Mouse (Mus musculus): ENCODE results near the gene Creld2. TPM values are rescaled to one million over a fixed set of nuclear protein-coding genes. Genes with fewer than 3 reads are reported as not detected.

Gene Creld2
- total and polyA plus RNA-seq, 3 experiments: 10.8 to 25.8 (median 12.3) TPM

GRCm38 (mm10) chr15:88862881-88863694, 43.6 kb downstream of the Creld2 start:
- Histone ChIP-seq H3K9me3 (replicated peaks) (peaks cover 30% of the 10 kb centered on the region), H3K36me3 (replicated peaks) (peaks cover 25% of the 10 kb centered on the region), H3K4me1 (ENCODE audit: insufficient read depth, low read depth, low read length) (peaks cover 29% of the 10 kb centered on the region), H3K4me3 (ENCODE audit: low read depth, low read length) (peak overlapping the region; percentile 74), H3K27me3 (ENCODE audit: insufficient read depth, low read length) (peaks cover 3% of the 10 kb centered on the region; the same call in 1 of the 2 replicates)
- TF ChIP-seq POLR2AphosphoS5 (IDR thresholded peaks at IDR 0.05; ENCODE audit: insufficient replicate concordance, low read depth, low read length) (no peak), CTCF (IDR thresholded peaks at IDR 0.05; ENCODE audit: low read depth, low read length) (no peak), GATA2 (IDR thresholded peaks at IDR 0.05; ENCODE audit: borderline replicate concordance, low read depth, low read length) (no peak), TAL1 (conservative IDR thresholded peaks at IDR 0.05; ENCODE audit: low read depth, low read length) (no peak), GATA1 (IDR thresholded peaks at IDR 0.05; ENCODE audit: borderline replicate concordance, low read length) (no peak)
- DNase-seq (ENCODE audit: low spot score) (peak; percentile 6), ATAC-seq (ENCODE audit: extremely low read depth, insufficient number of reproducible peaks, low FRiP score, poor library complexity, severe bottlenecking) (no peak)

DNA sequence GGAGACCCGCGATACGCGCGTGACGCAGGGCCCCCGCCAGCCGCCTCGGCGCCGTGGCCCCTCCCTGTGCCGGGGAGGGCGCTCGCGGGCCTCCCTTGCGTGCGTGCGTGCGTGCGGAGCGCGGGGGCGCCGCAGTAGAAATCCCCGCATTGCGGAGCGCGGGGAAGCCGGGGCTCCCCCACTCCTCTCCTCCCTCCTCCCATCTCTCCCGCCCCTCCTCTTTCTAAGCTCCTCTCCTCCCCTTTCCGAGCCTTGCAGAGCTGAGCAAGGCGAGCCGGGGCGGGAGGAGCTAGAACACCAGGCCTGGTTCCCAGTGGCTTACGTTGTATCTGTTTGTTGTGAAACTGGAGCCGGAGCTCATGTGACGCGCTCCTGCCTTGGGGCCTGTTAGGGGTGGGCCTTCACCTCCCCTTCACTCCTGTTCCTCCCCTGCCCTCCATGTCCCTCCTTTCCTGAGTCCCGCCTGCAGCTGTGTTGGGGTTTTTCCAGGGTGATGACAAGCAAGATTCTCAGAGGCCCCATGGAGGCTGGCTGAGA, 44.3 kb downstream of the Creld2 start:
- peaks cover 30% of the 10 kb centered on the region for H3K9me3 ChIP-seq (replicated peaks)
- H3K36me3 ChIP-seq (replicated peaks): peaks cover 25% of the 10 kb centered on the region
- TF ChIP-seq POLR2AphosphoS5 (IDR thresholded peaks at IDR 0.05; ENCODE audit: insufficient replicate concordance, low read depth, low read length) (no peak), GATA1 (IDR thresholded peaks at IDR 0.05; ENCODE audit: borderline replicate concordance, low read length) (no peak), TAL1 (conservative IDR thresholded peaks at IDR 0.05; ENCODE audit: low read depth, low read length) (no peak), GATA2 (IDR thresholded peaks at IDR 0.05; ENCODE audit: borderline replicate concordance, low read depth, low read length) (no peak)
- ATAC-seq (ENCODE audit: extremely low read depth, insufficient number of reproducible peaks, low FRiP score, poor library complexity, severe bottlenecking) (peak; percentile 73), DNase-seq (ENCODE audit: low spot score) (peak; percentile 60)
- H3K27me3 ChIP-seq (ENCODE audit: insufficient read depth, low read length): peaks cover 3% of the 10 kb centered on the region; the same call in 1 of the 2 replicates
- H3K4me1 ChIP-seq (ENCODE audit: insufficient read depth, low read depth, low read length): peaks cover 29% of the 10 kb centered on the region
- peak overlapping the region; percentile 74 for H3K4me3 ChIP-seq (ENCODE audit: low read depth, low read length)

DNA sequence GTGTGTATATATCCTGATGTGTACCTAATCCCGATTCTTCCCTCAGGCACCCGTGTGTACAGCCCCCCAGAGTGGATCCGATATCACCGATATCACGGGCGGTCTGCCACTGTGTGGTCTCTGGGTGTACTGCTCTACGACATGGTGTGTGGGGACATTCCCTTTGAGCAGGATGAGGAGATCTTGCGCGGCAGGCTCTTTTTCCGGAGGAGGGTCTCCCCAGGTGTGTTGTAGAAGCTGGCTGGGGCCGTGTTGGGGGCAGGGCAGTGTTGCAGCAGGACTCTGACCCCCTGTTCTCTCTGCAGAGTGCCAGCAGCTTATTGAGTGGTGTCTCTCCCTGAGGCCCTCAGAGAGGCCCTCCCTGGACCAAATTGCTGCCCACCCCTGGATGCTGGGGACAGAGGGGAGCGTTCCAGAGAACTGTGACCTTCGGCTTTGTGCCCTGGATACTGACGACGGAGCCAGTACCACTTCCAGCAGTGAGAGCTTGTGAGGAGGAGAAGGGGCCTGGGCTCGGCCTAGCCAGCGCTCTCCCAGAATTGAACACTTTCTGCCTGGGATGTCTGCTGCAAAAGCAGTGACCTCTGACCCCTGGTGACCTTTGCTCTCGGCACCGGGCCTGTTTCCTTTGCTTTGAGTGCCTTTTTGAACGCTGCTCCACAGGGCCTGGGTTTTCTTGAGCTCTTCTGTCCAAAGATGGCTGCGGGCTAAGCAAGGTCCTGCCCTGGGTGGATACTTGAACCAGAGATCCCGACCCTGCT, 45.0 kb downstream of the Creld2 start:
- DNase-seq (ENCODE audit: low spot score) (no peak), ATAC-seq (ENCODE audit: extremely low read depth, insufficient number of reproducible peaks, low FRiP score, poor library complexity, severe bottlenecking) (no peak)
- H3K4me3 ChIP-seq (ENCODE audit: low read depth, low read length): peak overlapping the region; percentile 74; the same call in 1 of the 2 replicates
- peaks cover 25% of the 10 kb centered on the region for H3K36me3 ChIP-seq (replicated peaks)
- H3K4me1 ChIP-seq (ENCODE audit: insufficient read depth, low read depth, low read length): peaks cover 29% of the 10 kb centered on the region
- TF ChIP-seq GATA1 (IDR thresholded peaks at IDR 0.05; ENCODE audit: borderline replicate concordance, low read length) (no peak), POLR2AphosphoS5 (IDR thresholded peaks at IDR 0.05; ENCODE audit: insufficient replicate concordance, low read depth, low read length) (no peak), GATA2 (IDR thresholded peaks at IDR 0.05; ENCODE audit: borderline replicate concordance, low read depth, low read length) (no peak), CTCF (IDR thresholded peaks at IDR 0.05; ENCODE audit: low read depth, low read length) (no peak), TAL1 (conservative IDR thresholded peaks at IDR 0.05; ENCODE audit: low read depth, low read length) (no peak)
- no peaks in the 10 kb centered on the region for H3K27me3 ChIP-seq (ENCODE audit: insufficient read depth, low read length)
- peaks cover 30% of the 10 kb centered on the region for H3K9me3 ChIP-seq (replicated peaks)

- Histone ChIP-seq H3K4me3 (ENCODE audit: low read depth, low read length) (no peak overlapping the region), H3K9me3 (replicated peaks) (peaks cover 30% of the 10 kb centered on the region), H3K4me1 (ENCODE audit: insufficient read depth, low read depth, low read length) (peaks cover 29% of the 10 kb centered on the region), H3K36me3 (replicated peaks) (peaks cover 25% of the 10 kb centered on the region), H3K27me3 (ENCODE audit: insufficient read depth, low read length) (no peaks in the 10 kb centered on the region)
- TF ChIP-seq CTCF (IDR thresholded peaks at IDR 0.05; ENCODE audit: low read depth, low read length) (no peak), GATA2 (IDR thresholded peaks at IDR 0.05; ENCODE audit: borderline replicate concordance, low read depth, low read length) (no peak), GATA1 (IDR thresholded peaks at IDR 0.05; ENCODE audit: borderline replicate concordance, low read length) (no peak), TAL1 (conservative IDR thresholded peaks at IDR 0.05; ENCODE audit: low read depth, low read length) (no peak), POLR2AphosphoS5 (IDR thresholded peaks at IDR 0.05; ENCODE audit: insufficient replicate concordance, low read depth, low read length) (no peak)
- DNase-seq (ENCODE audit: low spot score): no peak
- ATAC-seq (ENCODE audit: extremely low read depth, insufficient number of reproducible peaks, low FRiP score, poor library complexity, severe bottlenecking): no peak
Measured at GRCm38 (mm10) chr15:88865061-88865460, 45.6 kb downstream of the Creld2 start.

- H3K36me3 ChIP-seq (replicated peaks): peaks cover 25% of the 10 kb centered on the region
- ATAC-seq (ENCODE audit: extremely low read depth, insufficient number of reproducible peaks, low FRiP score, poor library complexity, severe bottlenecking): no peak
- TF ChIP-seq POLR2AphosphoS5 (IDR thresholded peaks at IDR 0.05; ENCODE audit: insufficient replicate concordance, low read depth, low read length) (no peak), CTCF (IDR thresholded peaks at IDR 0.05; ENCODE audit: low read depth, low read length) (no peak), GATA2 (IDR thresholded peaks at IDR 0.05; ENCODE audit: borderline replicate concordance, low read depth, low read length) (no peak), GATA1 (IDR thresholded peaks at IDR 0.05; ENCODE audit: borderline replicate concordance, low read length) (no peak), TAL1 (conservative IDR thresholded peaks at IDR 0.05; ENCODE audit: low read depth, low read length) (no peak)
- DNase-seq (ENCODE audit: low spot score): no peak
- peaks cover 30% of the 10 kb centered on the region for H3K9me3 ChIP-seq (replicated peaks)
- H3K4me1 ChIP-seq (ENCODE audit: insufficient read depth, low read depth, low read length): peaks cover 29% of the 10 kb centered on the region
- no peak overlapping the region for H3K4me3 ChIP-seq (ENCODE audit: low read depth, low read length)
- H3K27me3 ChIP-seq (ENCODE audit: insufficient read depth, low read length): peaks cover 7% of the 10 kb centered on the region; the same call in 1 of the 2 replicates
Measured at GRCm38 (mm10) chr15:88865888-88866695, 46.6 kb downstream of the Creld2 start.
